Mouse (Mus musculus) lung, postnatal 0 days (tissue): Measurements from ENCODE around the gene Meiob. TPM values are rescaled to one million over a fixed set of nuclear protein-coding genes. Genes with fewer than 3 reads are reported as not detected.
A peak's percentile ranks its signal among the peaks of the same experiment; 100 is the strongest.

ENCODE experiments used
- ATAC-seq: fragments of 200-750 bp; cut with Nextera tagmentation; 2 replicates; pipeline ENCODE4 v1.8.0; 2017; ENCODE audit warnings: moderate library complexity
- DNase-seq: peaks from one replicate; pipeline ENCODE4 v3.0.0-alpha.2; 2016; ENCODE audit warnings: low spot score
- H3K27ac ChIP-seq: fragments of 300-500 bp; sonication (generic); 2 replicates; pipeline ENCODE4 v1.5.1; 2014; ENCODE audit warnings: antibody characterized with exemption, mild to moderate bottlenecking, low read length, mixed read lengths
- H3K27me3 ChIP-seq: fragments of 300-500 bp; sonication (generic); replicated peaks from 2 replicates; pipeline ENCODE4 v1.6.1; 2014; ENCODE audit warnings: low read length, mixed read lengths; ENCODE audit not compliant: insufficient read depth
- H3K36me3 ChIP-seq: fragments of 300-500 bp; sonication (generic); 2 replicates; pipeline ENCODE4 v1.6.1; 2014; ENCODE audit warnings: low read length, mixed read lengths; ENCODE audit not compliant: insufficient read depth
- H3K4me1 ChIP-seq: fragments of 300-500 bp; sonication (generic); 2 replicates; pipeline ENCODE4 v1.6.1; 2014; ENCODE audit warnings: antibody characterized with exemption, low read depth, low read length, mixed read lengths; ENCODE audit not compliant: insufficient read depth
- H3K4me2 ChIP-seq: fragments of 300-500 bp; sonication (generic); replicated peaks from 2 replicates; pipeline ENCODE4 v1.6.1; 2014; ENCODE audit warnings: low read depth, mild to moderate bottlenecking, low read length, moderate library complexity, mixed read lengths
- H3K4me3 ChIP-seq: fragments of 300-500 bp; sonication (generic); 2 replicates; pipeline ENCODE4 v1.5.1; 2014; ENCODE audit warnings: low read depth, low read length
- H3K9ac ChIP-seq: fragments of 300-500 bp; sonication (generic); replicated peaks from 2 replicates; pipeline ENCODE4 v1.6.1; 2014; ENCODE audit warnings: low read depth, mild to moderate bottlenecking
- H3K9me3 ChIP-seq: fragments of 300-500 bp; sonication (generic); 2 replicates; pipeline ENCODE4 v1.6.1; 2016; ENCODE audit warnings: low read length, mixed read lengths
- CTCF ChIP-seq: IDR thresholded peaks from 2 replicates; pipeline ENCODE4 v1.5.1; 2016; ENCODE audit warnings: antibody characterized with exemption, mild to moderate bottlenecking
- EP300 ChIP-seq: IDR thresholded peaks from 2 replicates; pipeline ENCODE4 v1.6.1; 2016; ENCODE audit warnings: antibody characterized with exemption, mild to moderate bottlenecking, control low read depth
- WGBS: fragments of 180-500 bp; shearing (Covaris S2); extraction: QIAGEN DNeasy Blood & Tissue Kit; methylation state at CpG from one replicate; pipeline ENCODE4 v1.1.7; 2014; 5-methylcytosine and 5-hydroxymethylcytosine counted together
- polyA plus RNA-seq: library from polyadenylated mRNA; unstranded; fragments of >200 nt; fragmentation: Nextera tagmentation; extraction: Ambion mirVana; gene quantifications from 2 replicates; pipeline ENCODE4 v1.2.1, GENCODE M21; 2015

The Meiob gene
- polyA plus RNA-seq, 1 experiment from 2014 or later = not detected

- no peaks in the 10 kb centered on the region for H3K27me3 ChIP-seq
- H3K36me3 ChIP-seq = no peaks in the 10 kb centered on the region
- WGBS = 31% methylated on average over 1 of the region's 1 CpGs
- no peak overlapping the region for H3K4me3 ChIP-seq
- TF ChIP-seq CTCF (peak; percentile 60), EP300 (no peak)
- DNase-seq = peak; percentile 63
- H3K9me3 ChIP-seq = no peaks in the 10 kb centered on the region
- H3K4me2 ChIP-seq = no peak overlapping the region
- ATAC-seq = no peak
- no peaks in the 10 kb centered on the region for H3K4me1 ChIP-seq
- no peak overlapping the region for H3K9ac ChIP-seq
- no peak overlapping the region for H3K27ac ChIP-seq
These were observed 13.4 kb downstream of the Meiob start for GRCm38 (mm10) chr17:24817503-24817902.

- Histone ChIP-seq H3K36me3 (no peaks in the 10 kb centered on the region), H3K27me3 (no peaks in the 10 kb centered on the region), H3K4me1 (no peaks in the 10 kb centered on the region), H3K9me3 (no peaks in the 10 kb centered on the region), H3K4me2 (no peak overlapping the region), H3K9ac (no peak overlapping the region), H3K4me3 (no peak overlapping the region), H3K27ac (no peak overlapping the region)
- TF ChIP-seq CTCF (no peak), EP300 (no peak)
- no peak for DNase-seq
- 39% methylated on average over 6 of the region's 6 CpGs for WGBS
- ATAC-seq = no peak
These were observed 14.1 kb downstream of the Meiob start for GRCm38 (mm10) chr17:24818172-24818571.

GRCm38 (mm10) chr17:24819469-24819868, 15.4 kb downstream of the Meiob start:
- 68% methylated on average over 2 of the region's 2 CpGs for WGBS
- TF ChIP-seq CTCF = no peak
- TF ChIP-seq EP300 = no peak
- no peak overlapping the region for H3K9ac ChIP-seq
- H3K9me3 ChIP-seq = no peaks in the 10 kb centered on the region
- no peak for DNase-seq
- no peak for ATAC-seq
- H3K36me3 ChIP-seq = no peaks in the 10 kb centered on the region
- H3K4me1 ChIP-seq = no peaks in the 10 kb centered on the region
- no peak overlapping the region for H3K4me3 ChIP-seq
- H3K27me3 ChIP-seq = no peaks in the 10 kb centered on the region
- no peak overlapping the region for H3K4me2 ChIP-seq
- H3K27ac ChIP-seq = no peak overlapping the region

- H3K9ac ChIP-seq = no peak overlapping the region
These were observed 17.5 kb downstream of the Meiob start for GRCm38 (mm10) chr17:24821351-24822280.

GRCm38 (mm10) chr17:24839842-24840241, 35.8 kb downstream of the Meiob start, which contains the start of gene Hagh:
Hagh (plus strand) TSS chr17:24840143.
- H3K27ac ChIP-seq = no peak within 1 kb of the TSS
- H3K4me1 ChIP-seq = no peaks in the 10 kb centered on the region
- H3K4me2 ChIP-seq = no peak within 1 kb of the TSS
- no peaks in the 10 kb centered on the region for H3K9me3 ChIP-seq
- DNase-seq = no peak
- H3K4me3 ChIP-seq = no peak within 1 kb of the TSS
- TF ChIP-seq CTCF (no peak), EP300 (no peak)
- H3K27me3 ChIP-seq = no peaks in the 10 kb centered on the region
- 58% methylated on average over 8 of the region's 8 CpGs for WGBS
- H3K9ac ChIP-seq = no peak within 1 kb of the TSS
- no peak for ATAC-seq
- H3K36me3 ChIP-seq = no peaks in the 10 kb centered on the region

More at GRCm38 (mm10) chr17:24821351-24822280, 17.5 kb downstream of the Meiob start:
- WGBS = 37% methylated on average over 3 of the region's 3 CpGs
- Histone ChIP-seq H3K36me3 (no peaks in the 10 kb centered on the region), H3K27me3 (no peaks in the 10 kb centered on the region), H3K4me3 (no peak overlapping the region), H3K9me3 (no peaks in the 10 kb centered on the region), H3K27ac (no peak overlapping the region), H3K4me2 (no peak overlapping the region), H3K4me1 (no peaks in the 10 kb centered on the region)
- TF ChIP-seq EP300 (no peak), CTCF (no peak)
- DNase-seq (no peak), ATAC-seq (no peak)

DNA sequence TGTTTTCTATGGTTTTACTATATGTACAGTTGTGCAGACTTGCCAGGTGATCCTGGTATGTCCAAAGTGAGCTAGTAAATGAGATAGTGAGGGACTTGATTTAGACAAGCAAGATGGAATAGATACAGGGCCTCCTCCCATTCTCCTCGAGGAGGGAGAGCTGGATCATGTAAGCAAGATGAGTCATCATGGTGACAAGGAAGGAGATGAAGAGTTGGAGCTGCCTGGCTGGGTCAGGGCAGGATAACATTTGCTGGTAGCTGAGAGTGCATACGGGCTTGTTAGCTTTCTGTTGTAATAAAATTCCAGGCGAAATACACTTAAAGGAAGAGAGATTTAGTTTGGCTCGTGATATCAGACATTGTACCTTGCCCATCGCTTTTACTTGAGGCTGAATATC, 36.3 kb downstream of the Meiob start:
- H3K9me3 ChIP-seq = no peaks in the 10 kb centered on the region
- no peak for TF ChIP-seq CTCF
- TF ChIP-seq EP300 = no peak
- ATAC-seq (no peak), DNase-seq (no peak)
- WGBS = 49% methylated on average over 5 of the region's 5 CpGs
- H3K4me2 ChIP-seq = no peak overlapping the region
- no peaks in the 10 kb centered on the region for H3K36me3 ChIP-seq
- no peaks in the 10 kb centered on the region for H3K27me3 ChIP-seq
- H3K9ac ChIP-seq = no peak overlapping the region
- no peaks in the 10 kb centered on the region for H3K4me1 ChIP-seq
- H3K27ac ChIP-seq = no peak overlapping the region
- H3K4me3 ChIP-seq = no peak overlapping the region
